Mouse (Mus musculus): ENCODE measurements at regions not wholly inside any gene's neighbourhood (a gene's known extent, or its start where the extent isn't known, plus 50 kb on each side); places are given as distances from the start of the nearest gene placed in this dataset.

DNA sequence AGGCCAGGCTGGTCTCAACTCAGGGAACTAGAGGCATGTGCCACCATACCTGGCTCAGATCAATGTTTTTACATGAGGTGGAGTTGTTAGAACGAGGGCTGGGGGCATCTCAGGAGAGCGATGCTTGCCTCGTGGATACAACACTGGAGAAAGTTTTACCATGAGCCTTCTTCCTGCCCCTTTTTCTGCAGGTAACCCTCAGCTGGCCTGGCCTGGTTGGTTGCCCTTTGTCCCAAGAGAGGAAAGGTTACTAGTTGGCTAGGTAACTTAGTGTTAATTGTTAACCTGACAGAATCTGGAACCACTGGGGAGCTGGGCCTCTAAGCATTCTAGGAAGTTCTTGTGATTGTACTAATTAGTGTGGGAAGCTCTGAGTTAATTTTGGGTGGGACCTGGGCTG lies 81.0 kb upstream of the Sertad2 start:
- DNase-seq (ENCODE audit: low spot score in 2 of 2) = no peak

DNA sequence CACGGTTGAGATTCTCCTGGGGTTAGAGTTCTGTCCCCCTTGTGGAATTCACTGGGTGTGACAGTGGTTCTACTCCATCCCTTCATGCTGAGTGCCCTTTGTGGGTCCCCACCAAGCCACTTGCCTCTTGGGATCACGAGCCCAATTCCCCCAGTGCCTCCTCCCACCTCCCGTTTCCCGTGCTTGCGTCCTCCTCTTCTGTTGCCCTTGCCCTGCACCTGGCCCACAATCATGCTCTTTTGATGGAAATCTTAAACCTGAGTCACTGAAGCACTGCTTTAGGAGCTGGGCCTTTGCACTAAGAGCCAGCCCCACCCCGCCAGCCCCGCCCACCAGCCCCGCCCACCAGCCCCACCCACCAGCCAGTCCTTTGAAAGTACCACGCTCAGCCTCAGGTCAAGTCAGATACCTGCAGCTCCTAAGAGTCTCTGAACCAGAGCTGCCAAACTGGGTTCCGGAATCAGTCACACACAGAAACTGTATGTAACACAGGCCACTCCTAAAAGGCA lies 79.8 kb upstream of the Sertad2 start:
- no peak for DNase-seq (ENCODE audit: low spot score in 2 of 2)

GRCm38 (mm10) chr11:20464564-20464963 lies 78.5 kb upstream of the Sertad2 start:
- peak; percentile 17 to 53 for DNase-seq (ENCODE audit: low spot score in 2 of 2)

DNA sequence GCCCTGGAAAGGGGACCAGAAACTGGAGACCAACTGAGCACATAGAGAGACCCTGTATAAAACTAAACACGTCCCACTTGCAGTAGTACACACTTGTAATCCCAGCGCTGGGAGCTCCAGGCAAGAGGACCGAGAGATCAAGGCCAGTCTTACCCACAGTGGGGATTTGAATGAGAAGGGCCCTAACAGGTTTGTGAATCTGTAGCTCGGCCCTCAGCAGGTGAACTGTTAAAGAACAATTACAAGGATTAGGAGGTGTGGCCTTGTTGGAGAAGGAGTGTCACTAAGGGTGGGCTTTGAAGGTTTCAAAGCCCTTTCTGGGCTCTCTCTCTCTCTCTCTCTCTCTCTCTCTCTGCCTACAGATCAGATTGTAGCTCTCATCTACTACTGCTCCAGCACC lies 76.5 kb upstream of the Sertad2 start:
- no peak for DNase-seq (ENCODE audit: low spot score in 2 of 2)

- peak in 1 of 2 experiments; percentile 18 for DNase-seq (ENCODE audit: low spot score in 2 of 2)
Measured at GRCm38 (mm10) chr11:20468319-20469018, 74.6 kb upstream of the Sertad2 start.

- DNase-seq (ENCODE audit: low spot score in 2 of 2) = no peak
Measured at GRCm38 (mm10) chr11:20469368-20469767, 73.7 kb upstream of the Sertad2 start.

DNA sequence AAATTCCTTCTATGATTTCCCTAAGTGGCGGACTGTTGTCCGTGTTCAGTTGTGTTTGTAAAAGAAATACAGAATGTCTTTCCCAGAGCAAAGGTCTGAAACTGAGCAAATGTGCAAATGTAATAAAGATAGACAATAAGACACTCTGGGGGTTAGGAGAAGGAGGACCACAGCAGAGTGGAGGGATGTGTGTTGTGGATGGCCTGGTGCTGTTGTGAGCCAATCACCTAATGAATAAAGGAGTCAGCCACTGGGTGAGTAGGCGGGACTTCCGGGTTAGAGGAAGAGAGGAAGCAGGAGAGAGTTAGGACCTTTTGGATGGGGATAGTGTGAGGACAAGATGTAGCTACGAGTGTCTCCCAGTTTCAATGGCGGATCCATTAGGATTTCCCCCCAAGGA lies 72.7 kb upstream of the Sertad2 start:
- DNase-seq (ENCODE audit: low spot score in 2 of 2) = no peak

GRCm38 (mm10) chr11:20472336-20472735 lies 70.7 kb upstream of the Sertad2 start:
- DNase-seq (ENCODE audit: low spot score in 2 of 2) = no peak

GRCm38 (mm10) chr11:20475629-20476028 lies 67.4 kb upstream of the Sertad2 start:
- DNase-seq (ENCODE audit: low spot score in 2 of 2) = no peak

DNA sequence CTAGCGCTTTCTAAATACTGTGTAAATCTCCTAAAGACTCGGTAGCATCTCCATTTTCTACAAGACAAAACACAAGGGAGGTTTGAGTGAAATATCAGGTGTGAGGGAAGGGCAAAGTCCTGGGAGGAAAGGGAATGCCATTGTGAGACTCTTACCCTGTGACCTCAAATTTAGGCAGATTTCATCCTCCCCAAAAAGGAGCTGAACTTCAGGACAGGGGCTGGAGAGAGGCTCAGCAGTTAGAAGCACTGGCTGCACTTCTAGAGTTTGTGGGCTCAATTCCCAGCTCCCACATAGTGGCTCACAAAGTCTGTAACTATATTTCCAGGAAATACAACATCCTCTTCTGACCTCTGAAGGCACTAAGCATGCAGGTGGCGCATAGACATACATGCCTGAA lies 66.6 kb upstream of the Sertad2 start:
- DNase-seq (ENCODE audit: low spot score in 2 of 2) = no peak

DNA sequence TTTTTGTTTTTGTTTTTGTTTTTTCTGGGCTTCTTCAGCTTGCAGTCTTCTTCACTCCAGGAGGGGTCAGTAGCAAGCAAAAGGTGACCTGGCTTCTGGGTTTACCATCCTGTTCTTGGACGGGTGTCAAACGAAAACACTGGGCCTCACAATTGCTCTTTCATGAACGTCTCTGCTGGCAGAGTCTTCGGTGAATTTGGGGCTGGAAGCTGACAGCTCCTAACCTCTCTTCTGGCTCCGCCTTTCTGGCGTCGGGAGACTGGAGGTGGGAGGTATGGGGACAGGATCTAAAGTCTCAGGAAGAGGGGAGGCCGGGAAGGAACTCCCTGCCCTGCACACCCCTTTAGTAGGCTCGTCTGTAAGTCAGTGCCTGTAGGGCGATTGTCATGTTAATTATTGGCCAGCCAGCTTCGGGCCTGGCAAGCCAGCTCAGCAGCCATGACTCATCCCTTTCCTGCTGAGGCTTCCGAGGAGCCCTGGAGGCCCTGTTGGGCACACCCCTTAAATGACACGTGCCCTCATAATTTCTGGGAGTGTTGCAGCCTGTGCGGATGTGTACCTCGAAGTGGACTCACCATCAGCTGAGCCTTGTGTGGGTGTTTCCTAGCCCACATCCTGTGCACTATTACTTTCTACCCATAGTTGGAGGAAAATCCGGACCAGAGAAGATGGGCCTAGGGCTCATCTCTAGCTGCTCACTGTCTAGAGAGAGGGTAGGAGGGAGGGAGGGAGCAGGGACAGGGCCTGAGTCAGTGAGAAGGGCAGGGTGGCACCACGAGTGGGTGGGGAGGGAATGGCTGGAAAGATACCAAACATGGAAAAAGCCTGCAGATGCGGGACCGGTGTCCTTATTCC lies 65.6 kb upstream of the Sertad2 start:
- no peak for DNase-seq (ENCODE audit: low spot score in 2 of 2)

DNA sequence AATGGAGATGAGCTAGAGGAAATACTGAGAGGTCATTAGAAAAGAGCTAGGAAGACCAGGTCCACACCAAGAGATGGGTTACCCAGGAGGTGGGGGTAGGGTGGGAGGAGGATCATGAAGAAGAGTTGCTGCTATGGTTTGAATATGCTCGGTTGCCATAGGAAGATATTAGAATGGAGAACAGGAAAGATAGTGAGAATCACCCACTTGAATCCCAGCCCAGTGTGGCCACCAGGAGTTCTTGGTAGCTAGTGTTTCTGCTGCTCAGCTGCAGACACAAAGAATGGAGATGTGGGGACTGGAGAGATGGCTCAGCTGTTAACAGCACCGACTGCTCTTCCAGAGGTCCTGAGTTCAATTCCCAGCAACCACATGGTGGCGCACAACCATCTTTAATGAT lies 62.4 kb upstream of the Sertad2 start:
- DNase-seq (ENCODE audit: low spot score in 2 of 2) = no peak

DNA sequence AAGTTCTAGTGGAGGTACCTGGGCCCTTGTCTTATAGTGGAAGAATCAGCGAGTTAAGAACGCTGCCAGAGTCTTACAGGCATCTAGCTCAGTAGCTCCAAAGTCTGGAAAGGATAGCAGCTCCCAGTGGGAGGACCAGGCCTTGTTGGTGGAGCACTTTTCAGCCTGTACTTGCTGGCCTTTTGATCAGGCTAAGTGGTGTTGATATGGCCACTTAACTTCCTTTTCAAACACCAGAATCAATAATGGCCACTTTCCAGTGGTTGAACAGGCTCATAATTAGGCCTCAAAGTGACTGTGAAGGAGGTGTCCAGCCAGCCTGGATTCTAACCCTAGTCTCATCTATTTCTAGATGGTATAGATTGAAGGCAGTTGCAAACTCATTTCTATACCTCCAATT lies 57.7 kb upstream of the Sertad2 start:
- no peak for DNase-seq (ENCODE audit: low spot score in 2 of 2)

All from spleen, postnatal 10 days (tissue).